8 mouse cellular contexts compared by ENCODE assay signal in the genomic region with DNA sequence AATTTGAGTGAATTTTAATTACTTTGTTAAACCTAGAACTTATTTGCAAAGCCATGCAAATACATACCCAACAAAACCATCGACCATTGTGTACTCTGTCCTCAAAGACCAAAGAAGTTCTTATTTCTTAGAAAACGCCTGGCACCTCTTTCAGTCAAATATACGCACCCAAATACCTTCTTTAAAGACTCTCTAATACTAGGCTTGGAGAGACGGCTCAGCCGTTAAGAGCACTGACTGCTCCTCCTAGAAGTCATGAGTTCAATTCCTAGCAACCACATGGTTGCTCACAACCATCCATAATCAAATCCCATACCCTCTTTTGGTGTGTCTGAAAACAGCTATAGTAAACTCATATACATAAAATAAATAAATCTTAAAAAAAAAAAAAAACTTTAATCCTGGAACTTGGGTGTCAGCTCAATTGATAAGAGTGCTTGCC. TPM values are rescaled to one million over a fixed set of nuclear protein-coding genes. Genes with fewer than 3 reads are reported as not detected.
DNase-seq lines count a peak whose midpoint lies in the region; ATAC-seq and TF ChIP-seq lines count a peak whose summit lies in the region.

No protein-coding gene starts in this region.

- no peak overlapping the region for H3K27ac ChIP-seq in kidney, adult 2 months (ENCODE audit: insufficient read depth, low read depth, low read length)
- H3K27ac ChIP-seq in bone marrow, adult 2 months (ENCODE audit: control insufficient read depth, insufficient read depth, low read depth, low read length, poor library complexity), result no peak overlapping the region
- no peak overlapping the region for H3K27ac ChIP-seq in hindbrain, embryonic 12.5 days
- H3K27ac ChIP-seq in midbrain, embryonic 11.5 days (ENCODE audit: low read depth, low read length), result no peak overlapping the region

- no peak for TF ChIP-seq POLR2A in kidney, adult 2 months (IDR thresholded peaks at IDR 0.05; ENCODE audit: low read depth, low read length)
- no peak for TF ChIP-seq POLR2A in bone marrow, adult 2 months (IDR thresholded peaks at IDR 0.05; ENCODE audit: borderline replicate concordance, control insufficient read depth, low read depth, low read length)

- DNase-seq in kidney, adult 2 months, result no peak
- no peak for DNase-seq in kidney, postnatal 36 days
- no peak for DNase-seq in midbrain, embryonic 11.5 days (ENCODE audit: low spot score, missing footprints)
- DNase-seq in gastrocnemius, postnatal 10 days, result no peak
- no peak for DNase-seq in embryo, embryonic 11 days

- no peaks in the 10 kb centered on the region for H3K36me3 ChIP-seq in kidney, adult 2 months (ENCODE audit: control insufficient read depth, insufficient read depth, low read length)
- no peaks in the 10 kb centered on the region for H3K36me3 ChIP-seq in hindbrain, embryonic 12.5 days
- no peaks in the 10 kb centered on the region for H3K36me3 ChIP-seq in midbrain, embryonic 11.5 days (ENCODE audit: control insufficient read depth, insufficient read depth, low read length)

- H3K4me2 ChIP-seq in hindbrain, embryonic 12.5 days (replicated peaks), result peak overlapping the region; percentile 82
- H3K4me2 ChIP-seq in midbrain, embryonic 11.5 days, result peak overlapping the region; percentile 71

- H3K27me3 ChIP-seq in kidney, adult 2 months (replicated peaks; ENCODE audit: control insufficient read depth, insufficient read depth, low read length), result no peaks in the 10 kb centered on the region
- H3K27me3 ChIP-seq in hindbrain, embryonic 12.5 days, result no peaks in the 10 kb centered on the region
- no peaks in the 10 kb centered on the region for H3K27me3 ChIP-seq in midbrain, embryonic 11.5 days (ENCODE audit: control insufficient read depth, insufficient read depth, low read length)

- no peaks in the 10 kb centered on the region for H3K9me3 ChIP-seq in hindbrain, embryonic 12.5 days (replicated peaks)
- H3K9me3 ChIP-seq in midbrain, embryonic 11.5 days (ENCODE audit: control insufficient read depth, low read length), result no peaks in the 10 kb centered on the region

- 39% methylated on average over 5 of the region's 5 CpGs for WGBS in kidney, adult 2 months
- WGBS in bone marrow, adult 2 months, result 45% methylated on average over 5 of the region's 5 CpGs
- 44% methylated on average over 5 of the region's 5 CpGs for WGBS in hindbrain, embryonic 12.5 days
- 47% methylated on average over 5 of the region's 5 CpGs for WGBS in midbrain, embryonic 11.5 days

- H3K9ac ChIP-seq in hindbrain, embryonic 12.5 days, result no peak overlapping the region
- H3K9ac ChIP-seq in midbrain, embryonic 11.5 days (ENCODE audit: low read length), result no peak overlapping the region

- H3K4me3 ChIP-seq in kidney, adult 2 months (ENCODE audit: insufficient read depth, low read depth, low read length), result peak overlapping the region; percentile 100; the same call in 1 of the 2 replicates
- H3K4me3 ChIP-seq in bone marrow, adult 2 months (replicated peaks; ENCODE audit: control insufficient read depth, low read depth, low read length), result peak overlapping the region; percentile 80
- peak overlapping the region; percentile 92 for H3K4me3 ChIP-seq in hindbrain, embryonic 12.5 days
- peak overlapping the region; percentile 90 for H3K4me3 ChIP-seq in midbrain, embryonic 11.5 days (ENCODE audit: low read depth, low read length)

- H3K4me1 ChIP-seq in kidney, adult 2 months (ENCODE audit: control insufficient read depth, insufficient read depth, low read length), result peaks cover 5% of the 10 kb centered on the region; the same call in 1 of the 2 replicates
- H3K4me1 ChIP-seq in bone marrow, adult 2 months (ENCODE audit: control insufficient read depth, insufficient read depth, low read length), result peaks cover 2% of the 10 kb centered on the region; the same call in 1 of the 2 replicates
- H3K4me1 ChIP-seq in hindbrain, embryonic 12.5 days, result peaks cover 17% of the 10 kb centered on the region
- H3K4me1 ChIP-seq in midbrain, embryonic 11.5 days (ENCODE audit: control insufficient read depth, insufficient read depth, low read length), result peaks cover 10% of the 10 kb centered on the region; the same call in 1 of the 2 replicates

- peak; percentile 53 for ATAC-seq in hindbrain, embryonic 12.5 days (ENCODE audit: low FRiP score)
- peak; percentile 47 for ATAC-seq in midbrain, embryonic 11.5 days (ENCODE audit: low FRiP score)
- ATAC-seq in monocyte, adult 5-6 weeks (replicated peaks; ENCODE audit: insufficient number of reproducible peaks, low FRiP score, low TSS enrichment, poor library complexity, severe bottlenecking), result no peak

- no peak for TF ChIP-seq CTCF in kidney, adult 2 months (conservative IDR thresholded peaks at IDR 0.05; ENCODE audit: insufficient read depth, insufficient read length, low read depth, low read length)
- no peak for TF ChIP-seq CTCF in bone marrow, adult 2 months (IDR thresholded peaks at IDR 0.05; ENCODE audit: control insufficient read depth, insufficient read depth, low read length)

RNA-seq across cellular contexts. Expression of gene Dhx36, which starts 0.4 kb away (rescaled TPM):
- polyA plus RNA-seq in kidney, adult 2 months (2012; rRNA removed), result 3.7 and 5.2 TPM in 2 replicates
- polyA plus RNA-seq in bone marrow, adult 2 months (2011; ENCODE audit: insufficient read depth, insufficient read length, low replicate concordance, missing spikeins), result 12.4 and 17.4 TPM in 2 replicates
- 55.7 and 56.4 TPM in 2 replicates for polyA plus RNA-seq in hindbrain, embryonic 12.5 days (2016; fragmentation: Nextera tagmentation; extraction: Ambion mirVana)
- 50.5 and 56.0 TPM in 2 replicates for polyA plus RNA-seq in midbrain, embryonic 11.5 days (2014; fragmentation: Nextera tagmentation; extraction: Ambion mirVana)
- 57.8 to 65.3 TPM (median 58.7 TPM) in 3 replicates for total RNA-seq in monocyte, adult 5-6 weeks (2017)
- total RNA-seq in gastrocnemius, postnatal 10 days (2021), result 10 to 100 TPM; 16.6 to 22.7 TPM
